Mouse (Mus musculus): ENCODE results near the gene Fam102b. TPM values are rescaled to one million over a fixed set of nuclear protein-coding genes. Genes with fewer than 3 reads are reported as not detected.

Gene Fam102b
- polyA plus RNA-seq, 1 experiment from 2014 or later: 9.4 TPM

DNA sequence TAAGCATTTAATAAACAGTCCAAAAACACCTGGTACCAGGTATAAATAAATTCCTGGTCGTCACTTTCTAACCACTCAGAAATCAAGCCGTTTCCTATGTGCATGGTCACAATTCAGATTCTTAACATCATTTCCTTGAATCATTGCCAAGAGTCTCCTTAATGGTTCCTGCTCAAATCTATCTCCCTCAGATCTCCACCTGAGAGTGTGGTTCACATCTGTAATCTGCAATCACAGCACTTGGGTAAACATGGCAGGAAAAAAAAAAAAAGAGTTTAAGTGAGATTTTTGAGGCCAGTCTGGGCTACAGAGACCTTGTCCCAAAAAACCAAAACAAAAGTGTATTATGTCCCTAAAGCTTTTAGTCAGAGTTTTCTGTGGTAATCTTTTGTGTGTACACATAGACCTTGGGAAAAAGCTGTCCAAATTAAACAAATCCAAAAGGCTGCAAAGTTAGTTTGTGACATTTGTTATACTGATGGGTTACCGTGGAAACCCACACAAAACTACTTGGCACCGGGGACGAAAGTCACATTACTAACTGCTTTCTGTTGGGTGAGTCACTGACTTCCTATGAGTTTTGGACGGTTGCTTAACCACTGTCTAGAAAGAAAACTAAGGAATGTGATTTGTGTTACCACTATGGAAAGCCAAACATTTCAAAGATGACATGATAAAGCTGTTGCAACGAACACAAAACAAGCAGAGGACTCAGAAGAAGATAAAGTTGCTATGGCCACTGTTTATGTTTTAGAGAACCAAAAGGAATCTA, 16.7 kb downstream of the Fam102b start:
- no peak overlapping the region for H3K4me3 ChIP-seq (ENCODE audit: low read depth, low read length)
- peak overlapping the region; percentile 64; the same call in 1 of the 2 replicates for H3K27ac ChIP-seq (replicated peaks)
- no peaks in the 10 kb centered on the region for H3K9me3 ChIP-seq (ENCODE audit: control insufficient read depth, low read length)
- WGBS: 2% methylated on average over 7 of the region's 7 CpGs
- H3K4me2 ChIP-seq (replicated peaks; ENCODE audit: low read depth): 0 out of 2 replicates have a peak overlapping the region, but pooled peaks have one; percentile 3
- no peaks in the 10 kb centered on the region for H3K27me3 ChIP-seq (ENCODE audit: control insufficient read depth, insufficient read depth, low read length)
- H3K4me1 ChIP-seq (replicated peaks; ENCODE audit: control insufficient read depth, insufficient read depth): 0 out of 2 replicates have a peak, but pooled peaks cover 6% of the 10 kb centered on the region
- no peak for TF ChIP-seq EP300 (optimal IDR thresholded peaks at IDR 0.05)
- TF ChIP-seq CTCF (IDR thresholded peaks at IDR 0.05; ENCODE audit: low read depth): no peak
- H3K36me3 ChIP-seq (ENCODE audit: control insufficient read depth, insufficient read depth, low read length): no peaks in the 10 kb centered on the region
- no peak overlapping the region for H3K9ac ChIP-seq (ENCODE audit: low read length)
- ATAC-seq (ENCODE audit: low FRiP score, low TSS enrichment) (peak; percentile 89), DNase-seq (ENCODE audit: low spot score) (no peak)

DNA sequence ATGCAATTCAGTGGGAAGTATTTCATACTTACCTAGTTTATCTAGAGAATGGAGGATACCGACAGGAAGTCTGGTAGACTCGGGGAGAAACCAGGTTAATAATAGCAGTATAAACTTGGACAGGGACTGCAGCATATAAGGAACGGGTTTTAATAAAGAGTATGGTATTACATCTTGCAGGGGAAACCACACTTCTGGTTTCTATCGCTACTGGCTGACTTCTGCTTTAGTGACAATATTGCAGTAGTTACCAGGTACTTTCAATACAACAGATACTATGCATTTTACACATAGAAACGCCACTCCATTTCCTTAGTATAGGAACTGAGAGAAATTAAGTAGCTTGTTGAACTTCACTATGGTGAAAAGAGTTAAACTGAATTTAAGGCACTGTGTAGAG, 19.2 kb downstream of the Fam102b start:
- DNase-seq (ENCODE audit: low spot score) (no peak), ATAC-seq (ENCODE audit: low FRiP score, low TSS enrichment) (no peak)
- H3K4me1 ChIP-seq (replicated peaks; ENCODE audit: control insufficient read depth, insufficient read depth): 0 out of 2 replicates have a peak, but pooled peaks cover 6% of the 10 kb centered on the region
- H3K27me3 ChIP-seq (ENCODE audit: control insufficient read depth, insufficient read depth, low read length): no peaks in the 10 kb centered on the region
- no peak for TF ChIP-seq CTCF (IDR thresholded peaks at IDR 0.05; ENCODE audit: low read depth)
- TF ChIP-seq EP300 (optimal IDR thresholded peaks at IDR 0.05): no peak
- 76% methylated on average over 5 of the region's 5 CpGs for WGBS
- H3K36me3 ChIP-seq (ENCODE audit: control insufficient read depth, insufficient read depth, low read length): no peaks in the 10 kb centered on the region
- no peak overlapping the region for H3K27ac ChIP-seq (replicated peaks)
- no peak overlapping the region for H3K4me3 ChIP-seq (ENCODE audit: low read depth, low read length)
- no peaks in the 10 kb centered on the region for H3K9me3 ChIP-seq (ENCODE audit: control insufficient read depth, low read length)
- H3K4me2 ChIP-seq (replicated peaks; ENCODE audit: low read depth): no peak overlapping the region
- no peak overlapping the region for H3K9ac ChIP-seq (ENCODE audit: low read length)

DNA sequence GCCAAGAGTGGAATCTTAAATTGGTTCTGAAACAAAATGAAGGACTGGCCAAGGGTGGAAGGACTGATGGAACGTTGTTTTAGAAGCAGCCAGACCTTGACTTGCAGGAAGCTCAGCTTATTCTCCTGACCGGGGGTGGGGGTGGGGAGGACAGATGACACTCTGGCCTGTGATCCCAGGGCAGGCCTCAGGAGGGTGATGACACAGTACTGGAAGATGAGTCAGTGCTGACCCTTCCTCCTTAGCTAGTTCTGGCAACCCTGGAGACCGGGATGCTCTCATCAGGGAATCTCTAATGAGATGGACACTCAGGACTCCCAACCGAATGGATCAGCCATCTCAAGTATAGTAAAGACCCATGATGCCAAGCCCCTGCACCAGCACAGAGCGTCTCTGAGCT, 21.6 kb downstream of the Fam102b start:
- Histone ChIP-seq H3K27ac (replicated peaks) (no peak overlapping the region), H3K4me3 (ENCODE audit: low read depth, low read length) (no peak overlapping the region), H3K4me1 (replicated peaks; ENCODE audit: control insufficient read depth, insufficient read depth) (no peaks in the 10 kb centered on the region), H3K4me2 (replicated peaks; ENCODE audit: low read depth) (no peak overlapping the region), H3K9me3 (ENCODE audit: control insufficient read depth, low read length) (no peaks in the 10 kb centered on the region), H3K36me3 (ENCODE audit: control insufficient read depth, insufficient read depth, low read length) (0 out of 2 replicates have a peak, but pooled peaks cover 3% of the 10 kb centered on the region), H3K9ac (ENCODE audit: low read length) (no peak overlapping the region), H3K27me3 (ENCODE audit: control insufficient read depth, insufficient read depth, low read length) (no peaks in the 10 kb centered on the region)
- no peak for DNase-seq (ENCODE audit: low spot score)
- ATAC-seq (ENCODE audit: low FRiP score, low TSS enrichment): no peak
- TF ChIP-seq CTCF (IDR thresholded peaks at IDR 0.05; ENCODE audit: low read depth): no peak
- no peak for TF ChIP-seq EP300 (optimal IDR thresholded peaks at IDR 0.05)
- 79% methylated on average over 5 of the region's 5 CpGs for WGBS

DNA sequence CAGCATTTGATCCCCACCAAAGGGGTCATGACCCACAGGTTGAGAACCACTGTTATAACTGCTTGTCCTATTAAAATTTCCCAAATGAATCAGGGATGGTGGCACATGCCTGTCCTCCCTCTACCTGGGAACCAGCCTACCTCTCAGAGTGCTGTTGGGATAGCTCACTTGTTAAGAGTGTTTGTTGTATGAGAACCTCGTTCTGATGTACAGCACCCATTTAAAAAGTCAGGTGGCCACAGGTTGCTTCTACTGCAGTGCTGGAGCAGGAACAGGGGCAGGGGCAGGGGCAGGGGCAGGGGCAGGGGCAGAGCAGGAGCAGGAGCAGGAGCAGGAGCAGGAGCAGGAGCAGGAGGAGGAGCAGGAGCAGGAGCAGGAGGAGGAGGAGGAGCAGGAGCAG, 28.2 kb downstream of the Fam102b start:
- TF ChIP-seq CTCF (IDR thresholded peaks at IDR 0.05; ENCODE audit: low read depth) (no peak), EP300 (optimal IDR thresholded peaks at IDR 0.05) (no peak)
- Histone ChIP-seq H3K27ac (replicated peaks) (no peak overlapping the region), H3K36me3 (ENCODE audit: control insufficient read depth, insufficient read depth, low read length) (0 out of 2 replicates have a peak, but pooled peaks cover 3% of the 10 kb centered on the region), H3K4me3 (ENCODE audit: low read depth, low read length) (no peak overlapping the region), H3K4me2 (replicated peaks; ENCODE audit: low read depth) (no peak overlapping the region), H3K27me3 (ENCODE audit: control insufficient read depth, insufficient read depth, low read length) (no peaks in the 10 kb centered on the region), H3K9me3 (ENCODE audit: control insufficient read depth, low read length) (no peaks in the 10 kb centered on the region), H3K9ac (ENCODE audit: low read length) (no peak overlapping the region), H3K4me1 (replicated peaks; ENCODE audit: control insufficient read depth, insufficient read depth) (no peaks in the 10 kb centered on the region)
- DNase-seq (ENCODE audit: low spot score): no peak
- WGBS: 77% methylated on average over 1 of the region's 1 CpGs
- no peak for ATAC-seq (ENCODE audit: low FRiP score, low TSS enrichment)

DNA sequence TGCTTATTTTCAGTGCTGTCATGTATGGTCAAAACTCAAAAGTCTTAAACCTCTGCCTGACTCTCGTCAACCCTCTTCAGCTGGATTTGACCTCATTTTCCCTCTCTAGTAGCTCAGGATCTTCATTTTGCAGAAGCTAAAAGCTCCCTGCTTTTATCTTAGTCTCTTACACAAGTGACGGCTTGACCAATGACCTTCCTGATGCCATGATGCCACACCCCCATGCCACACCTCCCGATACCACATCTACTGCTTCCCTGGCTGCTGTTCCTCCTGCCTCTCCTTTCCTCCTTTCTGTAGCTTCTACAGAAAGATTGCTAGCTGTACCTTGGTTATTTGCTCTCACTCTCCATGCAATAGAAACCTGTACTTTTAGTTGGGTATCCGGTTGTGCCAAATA, 29.6 kb downstream of the Fam102b start:
- Histone ChIP-seq H3K4me2 (replicated peaks; ENCODE audit: low read depth) (no peak overlapping the region), H3K4me1 (replicated peaks; ENCODE audit: control insufficient read depth, insufficient read depth) (no peaks in the 10 kb centered on the region), H3K27ac (replicated peaks) (no peak overlapping the region), H3K9ac (ENCODE audit: low read length) (no peak overlapping the region), H3K9me3 (ENCODE audit: control insufficient read depth, low read length) (no peaks in the 10 kb centered on the region), H3K4me3 (ENCODE audit: low read depth, low read length) (no peak overlapping the region), H3K36me3 (ENCODE audit: control insufficient read depth, insufficient read depth, low read length) (0 out of 2 replicates have a peak, but pooled peaks cover 3% of the 10 kb centered on the region), H3K27me3 (ENCODE audit: control insufficient read depth, insufficient read depth, low read length) (no peaks in the 10 kb centered on the region)
- DNase-seq (ENCODE audit: low spot score): no peak
- ATAC-seq (ENCODE audit: low FRiP score, low TSS enrichment): no peak
- 64% methylated on average over 4 of the region's 4 CpGs for WGBS
- no peak for TF ChIP-seq EP300 (optimal IDR thresholded peaks at IDR 0.05)
- TF ChIP-seq CTCF (IDR thresholded peaks at IDR 0.05; ENCODE audit: low read depth): no peak

DNA sequence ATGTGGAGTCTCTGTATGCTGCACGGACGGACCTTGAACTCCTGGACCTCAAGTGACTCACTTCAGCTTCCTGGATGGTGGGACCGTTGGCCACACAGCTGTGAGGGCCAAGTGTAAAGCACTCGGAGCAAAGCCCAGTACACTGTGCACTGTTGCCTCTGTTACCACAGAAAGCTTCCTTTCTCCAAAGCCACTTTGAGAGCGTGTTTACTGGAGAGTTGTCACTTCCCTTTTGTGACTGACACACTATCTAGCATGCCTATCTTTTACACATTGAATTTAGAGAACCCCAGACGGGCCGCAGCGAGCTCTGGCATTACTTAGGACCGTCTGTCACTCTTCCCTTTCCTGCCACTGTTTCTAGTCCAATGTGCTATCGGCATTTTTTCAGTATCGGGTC, 30.1 kb downstream of the Fam102b start:
- no peak for TF ChIP-seq CTCF (IDR thresholded peaks at IDR 0.05; ENCODE audit: low read depth)
- TF ChIP-seq EP300 (optimal IDR thresholded peaks at IDR 0.05): no peak
- Histone ChIP-seq H3K4me1 (replicated peaks; ENCODE audit: control insufficient read depth, insufficient read depth) (no peaks in the 10 kb centered on the region), H3K27ac (replicated peaks) (no peak overlapping the region), H3K27me3 (ENCODE audit: control insufficient read depth, insufficient read depth, low read length) (no peaks in the 10 kb centered on the region), H3K4me2 (replicated peaks; ENCODE audit: low read depth) (no peak overlapping the region), H3K9ac (ENCODE audit: low read length) (no peak overlapping the region), H3K36me3 (ENCODE audit: control insufficient read depth, insufficient read depth, low read length) (0 out of 2 replicates have a peak, but pooled peaks cover 7% of the 10 kb centered on the region), H3K9me3 (ENCODE audit: control insufficient read depth, low read length) (no peaks in the 10 kb centered on the region), H3K4me3 (ENCODE audit: low read depth, low read length) (no peak overlapping the region)
- DNase-seq (ENCODE audit: low spot score) (no peak), ATAC-seq (ENCODE audit: low FRiP score, low TSS enrichment) (no peak)
- 68% methylated on average over 11 of the region's 11 CpGs for WGBS
